Mouse (Mus musculus) liver, adult 2 months (tissue): Measurements from ENCODE around the gene Fnbp1l.

Experiments used
- CTCF ChIP-seq: fragments of 200-500 bp; IDR thresholded peaks from 2 replicates; pipeline ENCODE4 v1.5.1; 2011; ENCODE audit warnings: low read depth, low read length, control low read depth
- POLR2A ChIP-seq: fragments of 200-500 bp; IDR thresholded peaks from 2 replicates; pipeline ENCODE4 v1.6.1; 2011; ENCODE audit warnings: low read length, control low read depth; ENCODE audit not compliant: insufficient read depth; ENCODE audit errors: extremely low read depth

DNA sequence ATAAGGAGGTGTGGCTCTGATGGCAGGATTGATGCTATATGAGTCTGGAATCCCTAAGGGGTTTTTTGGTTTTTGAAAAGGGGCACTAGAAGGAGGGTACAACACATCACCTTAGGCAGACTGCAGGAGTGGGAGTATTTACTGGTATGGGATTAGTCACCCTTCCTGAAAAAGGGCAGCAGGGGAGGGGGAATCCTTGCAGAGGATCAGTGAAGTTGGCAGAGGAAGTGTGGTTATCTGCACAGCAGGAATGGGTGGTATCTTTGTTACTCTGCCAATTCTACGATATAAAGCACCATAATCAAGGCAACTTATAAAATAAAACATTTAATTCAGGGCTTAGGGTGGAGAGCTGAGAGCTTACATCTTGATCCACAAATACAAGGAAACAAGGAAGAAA is 44.6 kb downstream of the Fnbp1l start:
- TF ChIP-seq CTCF (no peak), POLR2A (no peak)
